Mouse (Mus musculus) liver, embryonic 14.5 days (tissue): Measurements from ENCODE around the gene Methig1.
"Not testable (repeated sequence)": the region's sequence is repeated elsewhere in the genome, so short reads cannot be mapped to it uniquely, and the experiment has no call there.

Experiments used
- CTCF ChIP-seq: IDR thresholded peaks from 2 replicates; pipeline ENCODE4 v1.5.1; 2016; ENCODE audit warnings: antibody characterized with exemption, low read depth, control low read depth
- EP300 ChIP-seq: IDR thresholded peaks from 2 replicates; pipeline ENCODE4 v1.6.1; 2016; ENCODE audit warnings: antibody characterized with exemption, low read depth

- TF ChIP-seq CTCF = peak; percentile 26; the same call in 1 of the 2 replicates
- not testable (repeated sequence) for TF ChIP-seq EP300
Measured at GRCm38 (mm10) chr15:100332077-100332961, 20.6 kb upstream of the Methig1 start.
